Mouse (Mus musculus): ENCODE results near the gene Apc2.

Apc2 gene

DNA sequence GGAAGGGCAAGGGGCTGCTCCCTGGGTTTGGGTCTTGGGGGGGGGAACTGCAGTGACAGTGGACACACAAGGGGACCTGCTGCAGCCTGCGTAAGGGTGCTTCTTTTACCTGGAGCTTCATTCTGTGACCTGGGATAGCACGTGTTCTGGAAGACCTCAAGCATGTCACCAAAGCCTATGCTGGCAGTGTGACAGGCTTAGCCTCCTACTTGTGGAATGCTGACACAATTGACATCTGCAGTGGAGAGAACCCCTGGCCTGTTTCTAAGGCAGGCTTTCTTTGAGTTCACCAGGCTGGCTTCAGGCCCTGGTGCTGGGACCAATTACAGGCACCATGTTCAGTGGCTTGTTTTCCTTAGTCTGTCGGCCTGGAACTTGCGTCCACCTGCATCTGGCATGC is 1.5 kb upstream of the Apc2 start:
- DNase-seq (ENCODE audit: low spot score), result no peak

- no peak for DNase-seq (ENCODE audit: low spot score)
Measured at GRCm38 (mm10) chr10:80294788-80295303, 931 bp upstream of the Apc2 start.

- no peak for DNase-seq (ENCODE audit: low spot score)
Measured at GRCm38 (mm10) chr10:80296824-80297223, 1.0 kb downstream of the Apc2 start.

- DNase-seq (ENCODE audit: low spot score), result no peak
Measured at GRCm38 (mm10) chr10:80297526-80298133, 1.9 kb downstream of the Apc2 start.

- peak; percentile 89 for DNase-seq (ENCODE audit: low spot score)
Measured at GRCm38 (mm10) chr10:80298571-80299281, 2.9 kb downstream of the Apc2 start.

DNA sequence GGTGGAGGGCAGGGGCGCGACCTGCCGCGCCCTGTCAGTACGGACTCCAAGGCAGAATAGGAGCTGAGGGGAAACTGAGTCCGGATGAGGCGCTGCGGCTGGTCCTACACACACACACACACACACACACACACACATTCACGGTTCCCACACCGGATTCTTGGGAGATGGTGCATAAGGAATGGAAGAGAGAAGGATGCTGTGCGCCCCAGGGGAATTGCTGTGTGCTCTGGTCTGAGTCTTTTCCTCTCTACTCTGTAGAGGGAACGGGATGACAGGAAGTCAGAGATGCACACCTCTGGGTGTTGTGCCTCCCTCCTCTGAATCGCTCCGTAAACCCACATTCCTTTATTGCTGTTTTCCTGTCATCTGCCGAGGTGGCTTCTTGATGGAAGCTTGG is 3.5 kb downstream of the Apc2 start:
- DNase-seq (ENCODE audit: low spot score), result peak; percentile 46

- no peak for DNase-seq (ENCODE audit: low spot score)
Measured at GRCm38 (mm10) chr10:80299824-80300223, 4.0 kb downstream of the Apc2 start.

DNA sequence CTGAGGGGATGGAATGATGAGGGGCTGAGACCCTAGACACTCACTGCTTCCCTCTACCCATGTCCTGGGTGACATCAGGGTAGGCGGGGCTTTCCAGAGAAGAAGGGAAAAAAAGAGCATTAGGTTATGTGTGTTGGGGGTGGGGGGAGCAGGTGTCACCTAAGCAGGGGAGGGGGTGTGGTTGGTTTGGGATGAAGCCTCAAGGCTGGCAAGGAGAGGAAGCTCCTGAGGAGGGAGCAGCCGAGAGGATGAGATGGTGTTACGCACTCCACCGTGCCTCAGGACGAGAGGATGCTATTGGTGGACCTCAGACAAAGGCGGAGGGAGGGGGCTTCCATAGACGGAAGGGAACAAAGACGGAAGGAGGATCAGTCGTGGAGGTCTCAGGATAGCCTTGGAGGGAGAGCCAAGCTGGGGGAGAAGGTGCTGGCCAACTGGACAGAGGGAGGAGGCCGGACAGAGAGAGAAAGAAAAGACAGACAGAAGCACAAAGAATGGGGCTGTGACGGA is 5.0 kb downstream of the Apc2 start:
- DNase-seq (ENCODE audit: low spot score), result peak; percentile 65

- no peak for DNase-seq (ENCODE audit: low spot score)
Measured at GRCm38 (mm10) chr10:80301256-80302081, 5.7 kb downstream of the Apc2 start.

DNA sequence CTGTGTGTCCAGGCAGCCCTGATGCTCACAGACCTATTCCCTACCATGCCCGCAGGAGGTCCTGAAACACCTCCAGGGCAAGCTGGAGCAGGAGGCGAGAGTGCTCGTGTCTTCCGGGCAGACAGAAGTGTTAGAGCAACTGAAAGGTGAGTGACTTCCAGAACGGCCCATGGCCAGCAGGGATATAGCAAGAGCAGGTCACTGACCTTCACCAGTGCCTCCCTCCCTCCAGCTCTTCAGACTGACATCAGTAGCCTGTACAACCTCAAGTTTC is 6.2 kb downstream of the Apc2 start:
- no peak for DNase-seq (ENCODE audit: low spot score)

- DNase-seq (ENCODE audit: low spot score), result peak; percentile 74
Measured at GRCm38 (mm10) chr10:80302471-80302881, 6.7 kb downstream of the Apc2 start.

- DNase-seq (ENCODE audit: low spot score), result no peak
Measured at GRCm38 (mm10) chr10:80304458-80304857, 8.7 kb downstream of the Apc2 start.

GRCm38 (mm10) chr10:80304862-80305261 is 9.1 kb downstream of the Apc2 start:
- no peak for DNase-seq (ENCODE audit: low spot score)

- DNase-seq (ENCODE audit: low spot score), result no peak
Measured at GRCm38 (mm10) chr10:80311560-80311959, 15.8 kb downstream of the Apc2 start.

DNA sequence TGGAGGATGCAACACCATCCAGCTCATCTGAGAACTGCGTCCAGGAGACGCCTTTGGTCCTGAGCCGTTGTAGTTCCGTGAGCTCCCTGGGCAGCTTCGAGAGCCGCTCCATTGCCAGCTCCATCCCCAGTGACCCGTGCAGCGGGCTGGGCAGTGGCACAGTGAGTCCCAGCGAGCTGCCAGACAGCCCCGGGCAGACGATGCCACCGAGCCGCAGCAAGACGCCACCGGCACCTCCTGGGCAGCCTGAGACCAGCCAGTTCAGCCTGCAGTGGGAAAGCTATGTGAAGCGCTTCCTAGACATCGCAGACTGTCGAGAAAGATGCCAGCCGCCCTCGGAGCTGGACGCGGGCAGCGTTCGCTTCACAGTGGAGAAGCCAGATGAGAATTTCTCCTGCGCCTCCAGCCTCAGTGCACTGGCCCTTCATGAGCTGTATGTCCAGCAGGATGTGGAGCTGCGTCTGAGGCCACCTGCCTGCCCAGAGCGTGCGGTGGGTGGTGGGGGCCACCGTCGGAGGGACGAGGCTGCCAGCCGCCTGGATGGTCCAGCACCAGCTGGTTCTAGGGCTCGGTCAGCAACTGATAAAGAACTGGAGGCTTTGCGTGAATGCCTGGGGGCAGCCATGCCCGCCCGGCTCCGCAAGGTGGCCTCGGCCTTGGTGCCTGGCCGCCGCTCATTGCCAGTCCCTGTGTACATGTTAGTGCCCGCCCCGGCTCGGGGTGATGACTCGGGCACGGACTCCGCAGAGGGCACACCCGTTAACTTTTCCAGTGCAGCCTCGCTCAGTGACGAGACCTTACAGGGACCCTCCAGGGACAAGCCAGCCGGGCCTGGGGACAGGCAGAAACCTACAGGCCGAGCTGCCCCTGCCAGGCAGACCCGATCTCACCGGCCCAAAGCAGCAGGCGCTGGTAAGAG is 17.1 kb downstream of the Apc2 start:
- no peak for DNase-seq (ENCODE audit: low spot score)

DNA sequence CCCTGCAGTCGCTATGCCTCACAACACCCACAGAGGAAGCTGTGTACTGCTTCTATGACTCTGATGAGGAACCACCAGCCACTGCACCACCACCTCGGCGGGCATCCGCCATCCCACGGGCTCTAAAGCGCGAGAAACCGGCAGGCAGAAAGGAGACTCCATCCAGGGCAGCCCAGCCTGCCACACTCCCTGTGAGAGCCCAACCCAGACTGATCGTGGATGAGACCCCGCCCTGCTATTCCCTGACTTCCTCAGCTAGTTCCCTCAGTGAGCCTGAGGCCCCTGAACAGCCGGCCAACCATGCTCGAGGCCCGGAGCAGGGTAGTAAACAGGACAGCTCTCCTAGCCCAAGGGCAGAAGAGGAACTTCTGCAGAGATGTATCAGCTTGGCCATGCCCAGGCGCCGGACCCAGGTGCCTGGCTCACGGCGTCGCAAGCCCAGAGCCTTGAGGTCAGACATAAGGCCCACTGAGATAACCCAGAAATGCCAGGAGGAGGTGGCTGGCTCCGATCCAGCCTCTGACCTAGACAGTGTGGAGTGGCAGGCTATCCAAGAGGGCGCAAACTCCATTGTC is 17.9 kb downstream of the Apc2 start:
- DNase-seq (ENCODE audit: low spot score), result no peak

- DNase-seq (ENCODE audit: low spot score), result no peak
Measured at GRCm38 (mm10) chr10:80314494-80315001, 18.8 kb downstream of the Apc2 start.

- DNase-seq (ENCODE audit: low spot score), result no peak
Measured at GRCm38 (mm10) chr10:80315315-80315714, 19.5 kb downstream of the Apc2 start.

DNA sequence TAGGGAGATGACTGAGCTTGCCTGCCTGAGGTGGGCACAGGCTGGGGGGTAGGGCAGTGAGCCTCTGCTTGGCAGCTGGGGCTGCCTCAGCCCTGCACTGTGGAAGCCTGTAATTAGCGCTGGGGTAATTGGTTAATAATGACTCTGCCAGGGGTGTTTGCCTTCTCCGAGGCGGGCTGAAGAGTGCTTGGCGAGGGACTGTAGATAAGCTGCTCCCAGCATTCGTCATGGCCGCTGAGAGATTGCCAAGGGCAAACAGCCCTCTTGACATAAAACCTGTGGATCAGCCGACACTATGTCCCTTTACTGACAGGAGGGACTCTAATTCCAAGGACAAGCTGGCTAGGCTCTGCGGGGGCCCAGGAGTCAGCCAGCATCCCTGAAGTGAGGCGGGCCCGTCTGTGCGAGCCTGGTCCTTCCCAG is 20.6 kb downstream of the Apc2 start:
- no peak for DNase-seq (ENCODE audit: low spot score)

GRCm38 (mm10) chr10:80317011-80317410 is 21.2 kb downstream of the Apc2 start:
- DNase-seq (ENCODE audit: low spot score), result no peak

GRCm38 (mm10) chr10:80320340-80320760 is 24.6 kb downstream of the Apc2 start, which contains the start of gene 2310011J03Rik:
2310011J03Rik (minus strand) TSS chr10:80320537.
- DNase-seq (ENCODE audit: low spot score), result peak; percentile 97

Measured in embryo, embryonic 10.5 days (tissue).